Mouse (Mus musculus): ENCODE measurements around the gene Coro1c.

Coro1c gene

GRCm38 (mm10) chr5:113807712-113808111 lies 100.8 kb downstream of the Coro1c start:
- intact Hi-C loops (cut with DNase I), result no loop called here

DNA sequence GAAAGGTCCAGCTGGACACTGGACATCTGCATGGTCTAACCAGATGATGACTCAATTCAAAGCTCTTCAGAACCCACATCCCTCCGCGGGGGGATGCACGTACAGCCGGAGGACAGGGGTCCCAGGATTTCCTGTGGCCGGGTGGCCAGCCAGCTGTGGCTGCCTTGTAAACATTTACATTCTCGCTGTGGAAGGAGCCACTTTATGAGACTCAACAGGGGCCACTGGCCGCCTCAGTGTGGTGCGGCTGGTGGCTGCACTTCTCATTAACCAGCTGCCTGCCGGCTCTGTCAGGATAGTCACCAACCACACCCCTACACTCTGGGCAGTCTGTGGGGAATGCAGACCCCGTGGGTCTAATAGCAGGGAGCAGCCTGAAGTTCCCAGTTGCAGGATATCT lies 102.1 kb downstream of the Coro1c start:
- intact Hi-C loops (cut with DNase I), result no loop called here

DNA sequence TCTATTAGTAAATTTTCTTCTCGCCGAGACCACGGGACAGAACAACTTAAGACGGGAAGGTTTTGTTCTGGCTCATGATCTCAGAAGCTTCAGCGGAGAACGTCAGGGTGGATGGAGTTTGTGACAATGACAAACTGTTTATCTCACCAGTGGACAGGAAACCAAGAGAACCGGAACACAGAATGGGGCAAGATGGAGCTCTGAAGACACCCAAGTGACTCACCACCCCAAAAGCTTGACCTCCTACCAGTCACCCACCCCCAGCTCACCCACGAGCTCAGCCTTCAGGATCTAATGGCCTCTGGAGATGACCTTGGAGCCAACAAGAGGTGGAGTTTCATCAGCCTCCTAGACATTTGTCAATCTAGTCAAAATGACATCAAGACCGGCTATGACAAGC lies 103.3 kb downstream of the Coro1c start:
- intact Hi-C loops (cut with DNase I), result no loop called here

- intact Hi-C loops (cut with DNase I), result no loop called here
Observed at GRCm38 (mm10) chr5:113804395-113804966, 104.1 kb downstream of the Coro1c start.

GRCm38 (mm10) chr5:113800280-113800679 lies 108.3 kb downstream of the Coro1c start, which contains the start of gene Tmem119:
Tmem119 (minus strand) TSS chr5:113800516.
- intact Hi-C loops (cut with DNase I), result no loop called here

DNA sequence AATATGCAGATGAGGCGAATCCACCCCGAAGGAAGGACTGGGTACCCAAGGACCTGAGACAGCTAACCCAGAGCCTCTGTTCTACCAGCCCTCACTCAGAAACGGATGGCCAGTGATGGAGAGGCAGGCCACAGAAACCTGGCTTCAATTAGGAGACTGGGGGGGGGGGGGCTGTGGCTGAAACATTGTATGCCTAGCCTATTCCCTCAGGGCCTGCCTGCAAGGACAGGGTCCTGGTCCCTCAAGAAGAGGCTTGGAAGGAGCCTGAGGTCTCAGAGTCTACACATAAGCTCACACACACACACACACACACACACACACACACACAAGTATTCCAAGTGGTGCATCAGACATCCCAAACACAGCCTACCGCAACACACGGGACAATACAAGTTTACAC lies 108.9 kb downstream of the Coro1c start:
- intact Hi-C loops (cut with DNase I), result no loop called here

DNA sequence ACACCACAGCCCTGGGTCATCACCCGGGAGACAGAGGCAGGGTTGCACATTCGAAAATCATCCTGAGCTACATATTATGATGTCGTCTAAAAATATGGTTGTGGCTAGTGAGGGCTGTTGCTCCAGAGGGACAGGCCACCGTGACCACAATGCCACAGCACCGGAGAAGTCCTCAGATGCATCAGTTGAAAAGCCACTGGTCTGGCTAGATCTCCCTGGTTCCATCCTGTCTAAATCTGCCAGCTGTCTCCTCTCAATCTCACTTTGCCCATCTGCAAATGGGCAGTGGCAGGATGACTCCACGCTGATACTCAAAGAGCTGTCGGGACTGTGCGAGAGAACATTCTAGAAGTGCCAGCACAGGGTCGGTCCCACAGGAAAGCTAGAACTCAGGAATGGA lies 110.0 kb downstream of the Coro1c start:
- intact Hi-C loops (cut with DNase I), result no loop called here

- intact Hi-C loops (cut with DNase I), result no loop called here
Observed at GRCm38 (mm10) chr5:113797149-113797882, 111.2 kb downstream of the Coro1c start.

GRCm38 (mm10) chr5:113796401-113797148 lies 112.0 kb downstream of the Coro1c start:
- intact Hi-C loops (cut with DNase I), result no loop called here

Data from adrenal gland (tissue).